Mouse (Mus musculus) layer of hippocampus, adult 2 months (tissue): ENCODE data around the gene Ptpre. TPM values are rescaled to one million over a fixed set of nuclear protein-coding genes. Genes with fewer than 3 reads are reported as not detected.
"Not testable (repeated sequence)": the region's sequence is repeated elsewhere in the genome, so short reads cannot be mapped to it uniquely, and the experiment has no call there.

Source experiments
- DNase-seq, 2 experiments: peaks; one replicate each; pipeline ENCODE4 v3.0.0; 2022; ENCODE audit warnings: low spot score in 2 of 2
- H3K27ac ChIP-seq: fragments of 200-600 bp; 2 replicates; pipeline ENCODE4 v1.8.1; 2022
- H3K4me3 ChIP-seq: fragments of 200-600 bp; 2 replicates; pipeline ENCODE4 v1.8.1; 2022; ENCODE audit warnings: mild to moderate bottlenecking
- CTCF ChIP-seq: fragments of 200-600 bp; conservative IDR thresholded peaks from 2 replicates; pipeline ENCODE4 v1.8.1; 2022; ENCODE audit warnings: antibody characterized with exemption, mild to moderate bottlenecking, moderate library complexity
- long read RNA-seq, 2 experiments: library from polyadenylated mRNA; stranded (forward); transcript quantifications; one replicate each; pipeline ENCODE4 v2.0.0; 2021; ENCODE audit warnings: borderline mapping rate in 2 of 2
- total RNA-seq, 2 experiments: library from RNA; stranded (reverse); gene quantifications; 2 replicates each; pipeline ENCODE4 v1.2.3; 2021

The Ptpre gene
- total RNA-seq, result 10 to 100 TPM; 50.7 to 51.4 TPM
- long read RNA-seq, experiment 1, full-length matches to known transcripts, result 26 of 51 reads
- long read RNA-seq, experiment 1, partial matches to known transcripts, result 7 of 51 reads
- long read RNA-seq, experiment 1, other reads (novel, unspliced or antisense), result 18 of 51 reads
- long read RNA-seq, experiment 2, full-length matches to known transcripts, result 31 of 56 reads
- long read RNA-seq, experiment 2, partial matches to known transcripts, result 6 of 56 reads
- long read RNA-seq, experiment 2, other reads (novel, unspliced or antisense), result 19 of 56 reads

GRCm38 (mm10) chr7:135537341-135537901, at the start of gene Ptpre:
Gene Ptpre (plus strand): TSS chr7:135537481.
- peak within 1 kb of the TSS; percentile 92 for H3K27ac ChIP-seq
- TF ChIP-seq CTCF, result peak; percentile 89
- DNase-seq, result peak; percentile 86 to 93
- H3K4me3 ChIP-seq, result peak within 1 kb of the TSS; percentile 72

GRCm38 (mm10) chr7:135488214-135488810, 49.0 kb upstream of the Ptpre start:
- no peak for DNase-seq
- Histone ChIP-seq H3K4me3 (no peak overlapping the region), H3K27ac (no peak overlapping the region)
- TF ChIP-seq CTCF, result peak; percentile 75

GRCm38 (mm10) chr7:135489724-135490499, 47.4 kb upstream of the Ptpre start:
- DNase-seq, result no peak
- no peak for TF ChIP-seq CTCF
- Histone ChIP-seq H3K27ac (no peak overlapping the region), H3K4me3 (no peak overlapping the region)

GRCm38 (mm10) chr7:135490500-135490886, 46.8 kb upstream of the Ptpre start:
- Histone ChIP-seq H3K4me3 (no peak overlapping the region), H3K27ac (no peak overlapping the region)
- DNase-seq, result no peak
- TF ChIP-seq CTCF, result no peak

GRCm38 (mm10) chr7:135495303-135495702, 42.0 kb upstream of the Ptpre start:
- no peak overlapping the region for H3K27ac ChIP-seq
- peak; percentile 81 for TF ChIP-seq CTCF
- DNase-seq, result peak in 1 of 2 experiments; percentile 21
- no peak overlapping the region for H3K4me3 ChIP-seq

GRCm38 (mm10) chr7:135498565-135499186, 38.6 kb upstream of the Ptpre start:
- no peak overlapping the region for H3K27ac ChIP-seq
- DNase-seq, result no peak
- no peak for TF ChIP-seq CTCF
- no peak overlapping the region for H3K4me3 ChIP-seq

- peak; percentile 60 for TF ChIP-seq CTCF
- Histone ChIP-seq H3K4me3 (no peak overlapping the region), H3K27ac (no peak overlapping the region)
- DNase-seq, result no peak
Measured at GRCm38 (mm10) chr7:135499403-135499802, 37.9 kb upstream of the Ptpre start.

- not testable (repeated sequence) for H3K27ac ChIP-seq, H3K4me3 ChIP-seq, DNase-seq
Measured at GRCm38 (mm10) chr7:135506506-135506905, 30.8 kb upstream of the Ptpre start.

GRCm38 (mm10) chr7:135508602-135509001, 28.7 kb upstream of the Ptpre start:
- no peak for DNase-seq
- TF ChIP-seq CTCF, result no peak
- Histone ChIP-seq H3K27ac (no peak overlapping the region), H3K4me3 (no peak overlapping the region)

GRCm38 (mm10) chr7:135509272-135509671, 28.0 kb upstream of the Ptpre start:
- no peak overlapping the region for H3K4me3 ChIP-seq
- no peak for DNase-seq
- no peak for TF ChIP-seq CTCF
- no peak overlapping the region for H3K27ac ChIP-seq

- Histone ChIP-seq H3K27ac (no peak overlapping the region), H3K4me3 (no peak overlapping the region)
- no peak for DNase-seq
- TF ChIP-seq CTCF, result no peak
Measured at GRCm38 (mm10) chr7:135510431-135510830, 26.9 kb upstream of the Ptpre start.

GRCm38 (mm10) chr7:135511723-135512122, 25.6 kb upstream of the Ptpre start:
- H3K4me3 ChIP-seq, result no peak overlapping the region
- H3K27ac ChIP-seq, result no peak overlapping the region
- no peak for DNase-seq
- TF ChIP-seq CTCF, result no peak

GRCm38 (mm10) chr7:135517191-135517590, 20.1 kb upstream of the Ptpre start:
- Histone ChIP-seq H3K4me3 (no peak overlapping the region), H3K27ac (no peak overlapping the region)
- no peak for TF ChIP-seq CTCF
- DNase-seq, result no peak
